Mouse (Mus musculus) ES-Bruce4 (cell line): Measurements from ENCODE around the gene Lat2.

ENCODE experiments used
- CTCF ChIP-seq: IDR thresholded peaks from one replicate; pipeline ENCODE4 v1.8.1; 2011; ENCODE audit warnings: low read depth, low read length
- EP300 ChIP-seq: IDR thresholded peaks from 2 replicates; pipeline ENCODE4 v1.6.1; 2011; ENCODE audit warnings: low read depth, low read length; ENCODE audit not compliant: insufficient read depth

- no peak for TF ChIP-seq EP300
- TF ChIP-seq CTCF = no peak
Observed at GRCm38 (mm10) chr5:134560071-134560449, 54.8 kb downstream of the Lat2 start, which contains the start of gene Syna.
